14 mouse cellular contexts compared by ENCODE assay signal in genomic region chr1:68955482-68955881, GRCm38 (mm10).
"Had no signal": no experiment of that assay in that cellular context is flagged by ENCODE, and none has a peak within 500 bp of the region (broad histone marks: within the 10 kb centered on the region; RNA-seq: fewer than 3 reads in every experiment).

No protein-coding gene starts in this region.

- H3K4me2 ChIP-seq: limb, embryonic 13.5 days; liver, embryonic 11.5 days; liver, embryonic 15.5 days; lung, embryonic 14.5 days; midbrain, embryonic 12.5 days had no signal

- H3K27ac ChIP-seq: layer of hippocampus, adult 2 months; limb, embryonic 13.5 days; liver, embryonic 15.5 days; midbrain, embryonic 12.5 days had no signal

- DNase-seq: kidney, adult 18-20 months; kidney, postnatal 10 days; kidney, postnatal 4 days; lung, embryonic 14.5 days; lung, postnatal 10 days; lung, postnatal 4 days; right cerebral cortex, postnatal 25 days; thymus, adult 2 months; thymus, postnatal 25 days had no signal

- H3K4me1 ChIP-seq: limb, embryonic 13.5 days; liver, embryonic 15.5 days had no signal

- H3K36me3 ChIP-seq: limb, embryonic 13.5 days; liver, embryonic 15.5 days; midbrain, embryonic 12.5 days had no signal

- H3K4me3 ChIP-seq: layer of hippocampus, adult 2 months; limb, embryonic 13.5 days; liver, embryonic 15.5 days; midbrain, embryonic 12.5 days had no signal

- H3K27me3 ChIP-seq: limb, embryonic 13.5 days; liver, embryonic 15.5 days; midbrain, embryonic 12.5 days had no signal

- H3K9ac ChIP-seq: limb, embryonic 13.5 days; liver, embryonic 15.5 days; lung, embryonic 14.5 days; midbrain, embryonic 12.5 days had no signal

- H3K9me3 ChIP-seq: limb, embryonic 13.5 days; liver, embryonic 15.5 days; midbrain, embryonic 12.5 days had no signal
